Mouse (Mus musculus): ENCODE measurements around the gene Sapcd1.

Sapcd1 gene

DNA sequence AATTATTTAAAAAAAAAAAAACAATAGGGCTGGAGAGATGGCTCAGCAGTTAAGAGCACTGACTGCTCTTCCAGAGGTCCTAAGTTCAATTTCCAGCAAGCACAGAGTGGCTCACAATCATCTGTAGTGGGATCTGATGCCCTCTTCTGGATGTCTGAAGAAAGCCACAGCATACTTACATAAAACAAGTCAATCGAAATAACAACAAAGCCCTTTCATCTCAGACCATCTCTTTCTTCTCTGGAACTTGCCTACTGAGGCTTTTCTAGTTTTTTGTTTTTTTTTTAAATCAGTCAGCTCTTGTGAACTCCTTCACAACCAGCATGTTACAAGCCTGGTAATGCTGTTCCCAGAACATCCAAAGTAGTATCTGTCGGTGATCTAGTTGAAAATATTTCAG lies 47.2 kb downstream of the Sapcd1 start:
- no peak for DNase-seq (ENCODE audit: low spot score in 2 of 2)

DNA sequence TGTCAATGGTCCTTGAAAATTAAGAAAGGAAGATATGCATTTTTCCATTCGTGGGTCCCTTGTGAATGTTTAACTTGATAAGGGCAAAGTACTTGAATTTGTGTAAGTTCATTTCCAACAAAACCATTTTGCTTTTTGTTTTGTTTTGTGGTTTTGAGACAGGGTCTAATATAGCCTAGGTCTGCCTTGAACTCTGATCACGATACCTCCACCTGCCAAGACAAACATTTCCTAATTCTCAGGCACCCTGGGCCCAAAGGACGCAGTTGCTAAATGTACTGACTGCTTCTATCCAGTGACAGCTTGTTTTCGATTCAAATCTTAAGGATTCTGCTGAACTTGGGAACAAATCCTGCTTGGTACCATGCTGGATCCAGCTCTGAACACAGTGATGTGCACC lies 48.2 kb downstream of the Sapcd1 start:
- DNase-seq (ENCODE audit: low spot score in 2 of 2): no peak

- no peak for DNase-seq (ENCODE audit: low spot score in 2 of 2)
These were observed 49.6 kb downstream of the Sapcd1 start for GRCm38 (mm10) chr17:34978239-34978638.

GRCm38 (mm10) chr17:34977000-34977399 lies 50.8 kb downstream of the Sapcd1 start:
- DNase-seq (ENCODE audit: low spot score in 2 of 2): no peak

Data from spleen, postnatal 14 days (tissue).